11 mouse cellular contexts compared by ENCODE assay signal in genomic region chr6:113677070-113677734, GRCm38 (mm10). TPM values are rescaled to one million over a fixed set of nuclear protein-coding genes. Genes with fewer than 3 reads are reported as not detected.
A peak's percentile ranks its signal among the peaks of the same experiment; 100 is the strongest.
DNase-seq lines count a peak whose midpoint lies in the region; ATAC-seq and TF ChIP-seq lines count a peak whose summit lies in the region.
"Had no signal": no experiment of that assay in that cellular context is flagged by ENCODE, and none has a peak within 500 bp of the region (broad histone marks: within the 10 kb centered on the region; RNA-seq: fewer than 3 reads in every experiment).

No protein-coding gene starts in this region.

- ATAC-seq in liver, embryonic 11.5 days (replicated peaks; ENCODE audit: low FRiP score): no peak
- peak; percentile 54; the same call in 1 of the 2 replicates for ATAC-seq in kidney, postnatal 0 days (replicated peaks; ENCODE audit: low FRiP score, low read depth)
- ATAC-seq in neutrophil, adult 5-6 weeks (ENCODE audit: extremely low read depth, insufficient number of reproducible peaks, low FRiP score, poor library complexity, severe bottlenecking): peak; percentile 65

- no peak overlapping the region for H3K27ac ChIP-seq in liver, adult 2 months (replicated peaks; ENCODE audit: insufficient read depth, low read depth, low read length)
- H3K27ac ChIP-seq in liver, embryonic 11.5 days (ENCODE audit: low read depth, low read length): no peak overlapping the region
- peak overlapping the region; percentile 67 for H3K27ac ChIP-seq in bone marrow, adult 2 months (ENCODE audit: control insufficient read depth, insufficient read depth, low read depth, low read length, poor library complexity)
- H3K27ac ChIP-seq in kidney, postnatal 0 days: no peak overlapping the region
- H3K27ac ChIP-seq: heart, embryonic 13.5 days had no signal

- no peaks in the 10 kb centered on the region for H3K9me3 ChIP-seq in liver, embryonic 11.5 days (ENCODE audit: control insufficient read depth, low read length)
- no peaks in the 10 kb centered on the region for H3K9me3 ChIP-seq in kidney, postnatal 0 days (replicated peaks; ENCODE audit: low read length)
- H3K9me3 ChIP-seq: heart, embryonic 13.5 days had no signal

- no peak for TF ChIP-seq POLR2A in liver, adult 2 months (IDR thresholded peaks at IDR 0.05; ENCODE audit: extremely low read depth, insufficient read depth, low read length)
- no peak for TF ChIP-seq POLR2A in bone marrow, adult 2 months (IDR thresholded peaks at IDR 0.05; ENCODE audit: borderline replicate concordance, control insufficient read depth, low read depth, low read length)

- DNase-seq in liver, adult 2 months (ENCODE audit: extremely low read depth, low read depth, low spot score): peak; percentile 75
- no peak for DNase-seq in liver, embryonic 11.5 days (ENCODE audit: low spot score)
- DNase-seq in kidney, postnatal 0 days (ENCODE audit: low spot score): peak; percentile 41
- DNase-seq in thymus, postnatal 4 days: no peak
- no peak for DNase-seq in frontal cortex, postnatal 25 days (ENCODE audit: low spot score in 2 of 2)
- DNase-seq: cerebellum, adult 8-10 months; lung, embryonic 14.5 days had no signal

- no peaks in the 10 kb centered on the region for H3K79me2 ChIP-seq in liver, adult 2 months (ENCODE audit: control insufficient read depth, insufficient read depth, low read length)

- no peaks in the 10 kb centered on the region for H3K27me3 ChIP-seq in liver, adult 2 months (ENCODE audit: control insufficient read depth, insufficient read depth, low read length)
- H3K27me3 ChIP-seq in liver, embryonic 11.5 days (replicated peaks; ENCODE audit: control insufficient read depth, insufficient read depth, low read length): no peaks in the 10 kb centered on the region
- H3K27me3 ChIP-seq in kidney, postnatal 0 days (ENCODE audit: insufficient read depth, low read length): no peaks in the 10 kb centered on the region
- H3K27me3 ChIP-seq: heart, embryonic 13.5 days had no signal

- no peak overlapping the region for H3K9ac ChIP-seq in liver, adult 2 months (ENCODE audit: low read depth, low read length)
- no peak overlapping the region for H3K9ac ChIP-seq in liver, embryonic 11.5 days (ENCODE audit: low read depth, low read length)
- H3K9ac ChIP-seq in kidney, postnatal 0 days (ENCODE audit: low read depth, low read length): no peak overlapping the region
- H3K9ac ChIP-seq: heart, embryonic 13.5 days; lung, embryonic 14.5 days had no signal

- peaks cover 11% of the 10 kb centered on the region; the same call in 1 of the 2 replicates for H3K4me1 ChIP-seq in liver, adult 2 months (ENCODE audit: control insufficient read depth, insufficient read depth, low read length)
- peaks cover 5% of the 10 kb centered on the region; the same call in 1 of the 2 replicates for H3K4me1 ChIP-seq in liver, embryonic 11.5 days (replicated peaks; ENCODE audit: control insufficient read depth, insufficient read depth, low read length)
- peaks cover 7% of the 10 kb centered on the region for H3K4me1 ChIP-seq in bone marrow, adult 2 months (ENCODE audit: control insufficient read depth, insufficient read depth, low read length)
- no peaks in the 10 kb centered on the region for H3K4me1 ChIP-seq in kidney, postnatal 0 days (replicated peaks; ENCODE audit: insufficient read depth, low read length)

- WGBS in liver, adult 2 months: 50% methylated on average over 14 of the region's 14 CpGs
- whole genome bisulfite sequencing in liver, embryonic 11.5 days: 73% methylated on average over 14 of the region's 14 CpGs
- WGBS in bone marrow, adult 2 months: 54% methylated on average over 14 of the region's 14 CpGs
- 31% methylated on average over 14 of the region's 14 CpGs for WGBS in kidney, postnatal 0 days

- no peak overlapping the region for H3K4me2 ChIP-seq in liver, embryonic 11.5 days
- no peak overlapping the region for H3K4me2 ChIP-seq in kidney, postnatal 0 days (ENCODE audit: low read length)
- H3K4me2 ChIP-seq: heart, embryonic 13.5 days; lung, embryonic 14.5 days had no signal

- no peak overlapping the region for H3K4me3 ChIP-seq in liver, adult 2 months (ENCODE audit: insufficient read depth, low read depth, low read length)
- H3K4me3 ChIP-seq in liver, embryonic 11.5 days (ENCODE audit: low read depth, low read length): no peak overlapping the region
- no peak overlapping the region for H3K4me3 ChIP-seq in bone marrow, adult 2 months (replicated peaks; ENCODE audit: control insufficient read depth, low read depth, low read length)
- no peak overlapping the region for H3K4me3 ChIP-seq in kidney, postnatal 0 days (replicated peaks; ENCODE audit: low read depth, low read length)
- H3K4me3 ChIP-seq: heart, embryonic 13.5 days had no signal

- TF ChIP-seq CTCF in liver, adult 2 months (IDR thresholded peaks at IDR 0.05; ENCODE audit: low read depth, low read length): no peak
- TF ChIP-seq CTCF in bone marrow, adult 2 months (IDR thresholded peaks at IDR 0.05; ENCODE audit: control insufficient read depth, insufficient read depth, low read length): no peak
- TF ChIP-seq CTCF in kidney, postnatal 0 days (IDR thresholded peaks at IDR 0.05; ENCODE audit: low read depth): no peak

- peaks cover 17% of the 10 kb centered on the region for H3K36me3 ChIP-seq in liver, adult 2 months (ENCODE audit: control insufficient read depth, insufficient read depth, low read length)
- no peaks in the 10 kb centered on the region for H3K36me3 ChIP-seq in liver, embryonic 11.5 days (ENCODE audit: control insufficient read depth, insufficient read depth, low read length)
- H3K36me3 ChIP-seq in kidney, postnatal 0 days (ENCODE audit: insufficient read depth, low read length): no peaks in the 10 kb centered on the region

RNA-seq across cellular contexts. Expression of gene Tatdn2, which starts 19.6 kb away (rescaled TPM):
- total RNA-seq in liver, adult 2 months (2014; rRNA removed): 15.0 and 19.9 TPM in 2 replicates
- polyA plus RNA-seq in liver, adult 2 months (2012; rRNA removed): 15.6 and 16.7 TPM in 2 replicates
- 1.2 TPM in 2 replicates for polyA plus RNA-seq in liver, embryonic 11.5 days (2014; fragmentation: Nextera tagmentation; extraction: Ambion mirVana)
- polyA plus RNA-seq in bone marrow, adult 2 months (2011; ENCODE audit: insufficient read depth, insufficient read length, low replicate concordance, missing spikeins): 61.3 and 112 TPM in 2 replicates
- polyA plus RNA-seq in kidney, postnatal 0 days (2015; fragmentation: Nextera tagmentation; extraction: Ambion mirVana): 0.78 and 0.95 TPM in 2 replicates
- 125 and 154 TPM in 2 replicates for total RNA-seq in neutrophil, adult 5-6 weeks (2017)

RNA-seq across cellular contexts. Expression of gene Irak2, which starts 38.9 kb away (rescaled TPM):
- 18.2 and 20.7 TPM in 2 replicates for total RNA-seq in liver, adult 2 months (2014; rRNA removed)
- polyA plus RNA-seq in liver, adult 2 months (2012; rRNA removed): 30.8 and 36.1 TPM in 2 replicates
- 14.1 and 14.8 TPM in 2 replicates for polyA plus RNA-seq in liver, embryonic 11.5 days (2014; fragmentation: Nextera tagmentation; extraction: Ambion mirVana)
- 10.0 and 11.9 TPM in 2 replicates for polyA plus RNA-seq in bone marrow, adult 2 months (2011; ENCODE audit: insufficient read depth, insufficient read length, low replicate concordance, missing spikeins)
- polyA plus RNA-seq in kidney, postnatal 0 days (2015; fragmentation: Nextera tagmentation; extraction: Ambion mirVana): 5.3 and 6.7 TPM in 2 replicates
- total RNA-seq in neutrophil, adult 5-6 weeks (2017): 151 and 160 TPM in 2 replicates

RNA-seq across cellular contexts. Expression of gene Ghrl, which starts 42.5 kb away (rescaled TPM):
- total RNA-seq in liver, adult 2 months (2014; rRNA removed): not detected in 2 replicates
- not detected in 2 replicates for polyA plus RNA-seq in liver, adult 2 months (2012; rRNA removed)
- 0.45 TPM in 1 of 2 replicates, not detected in the other for polyA plus RNA-seq in liver, embryonic 11.5 days (2014; fragmentation: Nextera tagmentation; extraction: Ambion mirVana)
- not detected in 2 replicates for polyA plus RNA-seq in bone marrow, adult 2 months (2011; ENCODE audit: insufficient read depth, insufficient read length, low replicate concordance, missing spikeins)
- polyA plus RNA-seq in kidney, postnatal 0 days (2015; fragmentation: Nextera tagmentation; extraction: Ambion mirVana): not detected in 2 replicates
- total RNA-seq in neutrophil, adult 5-6 weeks (2017): 0.74 TPM in 1 of 2 replicates, not detected in the other
- total RNA-seq: left cerebral cortex, postnatal 10 days had no signal
- polyA plus RNA-seq: heart, embryonic 13.5 days; lung, embryonic 14.5 days had no signal

RNA-seq across cellular contexts. Expression of gene Vhl, which starts 53.4 kb away (rescaled TPM):
- total RNA-seq in liver, adult 2 months (2014; rRNA removed): 7.2 and 9.1 TPM in 2 replicates
- 12.1 and 14.0 TPM in 2 replicates for polyA plus RNA-seq in liver, adult 2 months (2012; rRNA removed)
- polyA plus RNA-seq in liver, embryonic 11.5 days (2014; fragmentation: Nextera tagmentation; extraction: Ambion mirVana): 24.8 and 29.5 TPM in 2 replicates
- polyA plus RNA-seq in bone marrow, adult 2 months (2011; ENCODE audit: insufficient read depth, insufficient read length, low replicate concordance, missing spikeins): 38.5 and 66.7 TPM in 2 replicates
- 33.5 and 36.9 TPM in 2 replicates for polyA plus RNA-seq in kidney, postnatal 0 days (2015; fragmentation: Nextera tagmentation; extraction: Ambion mirVana)
- 14.9 and 17.6 TPM in 2 replicates for total RNA-seq in neutrophil, adult 5-6 weeks (2017)

Comparison
In these comparisons a context has a peak if more than half of its experiments do, and no peak if none do; other contexts are left out.
1. DNase-seq: peak in liver, adult 2 months (single experiment) and kidney, postnatal 0 days (single experiment); none in liver, embryonic 11.5 days (single experiment), thymus, postnatal 4 days (single experiment) and frontal cortex, postnatal 25 days (0 of 2).